Mouse (Mus musculus): ENCODE results near the gene Fdx1l.

Gene Fdx1l

DNA sequence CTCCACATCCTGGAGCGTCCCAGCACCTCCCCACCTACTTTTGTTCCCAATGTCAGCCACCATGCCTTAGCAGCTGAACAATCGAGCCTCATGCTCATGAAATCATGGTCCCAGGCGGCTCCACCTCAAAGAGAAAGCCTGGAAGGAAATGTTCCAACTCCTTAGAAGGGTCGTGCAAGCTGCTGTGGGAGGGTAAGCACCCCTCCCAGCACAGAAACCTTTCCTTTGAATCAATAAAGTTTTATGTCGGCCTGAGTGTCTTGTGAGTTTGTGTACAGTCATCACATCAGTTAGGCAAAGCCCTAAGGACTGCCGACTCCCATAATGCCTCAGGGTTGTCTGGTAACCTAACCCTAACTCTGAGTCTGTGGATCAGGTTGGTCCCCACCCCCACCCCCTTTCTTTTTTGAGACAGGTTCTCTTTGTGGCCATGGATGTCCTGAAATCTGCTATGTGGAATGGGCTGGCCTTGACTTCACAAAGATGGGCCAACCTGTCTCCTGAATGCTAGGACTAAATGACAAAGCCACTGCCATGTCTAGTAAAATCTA, 44.8 kb downstream of the Fdx1l start:
- DNase-seq (ENCODE audit: low spot score in 2 of 2) = no peak

DNA sequence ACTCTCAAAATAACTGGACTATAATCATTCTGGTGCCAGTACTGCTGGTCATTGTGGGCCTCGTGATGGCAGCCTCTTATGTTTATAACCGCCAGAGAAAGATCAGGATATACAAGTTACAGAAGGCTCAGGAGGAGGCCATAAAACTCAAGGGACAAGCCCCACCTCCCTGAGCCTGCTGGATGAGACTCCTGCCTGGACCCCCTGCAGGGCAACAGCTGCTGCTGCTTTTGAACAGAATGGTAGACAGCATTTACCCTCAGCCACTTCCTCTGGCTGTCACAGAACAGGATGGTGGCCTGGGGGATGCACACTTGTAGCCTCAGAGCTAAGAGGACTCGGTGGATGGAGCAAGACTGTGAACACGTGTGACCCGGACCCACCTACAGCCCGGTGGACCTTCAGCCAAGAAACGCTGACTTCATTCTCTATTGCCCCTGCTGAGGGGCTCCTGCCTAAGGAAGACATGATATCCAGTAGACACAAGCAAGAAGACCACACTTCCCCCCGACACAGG, 45.6 kb downstream of the Fdx1l start:
- no peak for DNase-seq (ENCODE audit: low spot score in 2 of 2)

GRCm38 (mm10) chr9:21026849-21027248, 46.6 kb downstream of the Fdx1l start:
- no peak for DNase-seq (ENCODE audit: low spot score in 2 of 2)

DNA sequence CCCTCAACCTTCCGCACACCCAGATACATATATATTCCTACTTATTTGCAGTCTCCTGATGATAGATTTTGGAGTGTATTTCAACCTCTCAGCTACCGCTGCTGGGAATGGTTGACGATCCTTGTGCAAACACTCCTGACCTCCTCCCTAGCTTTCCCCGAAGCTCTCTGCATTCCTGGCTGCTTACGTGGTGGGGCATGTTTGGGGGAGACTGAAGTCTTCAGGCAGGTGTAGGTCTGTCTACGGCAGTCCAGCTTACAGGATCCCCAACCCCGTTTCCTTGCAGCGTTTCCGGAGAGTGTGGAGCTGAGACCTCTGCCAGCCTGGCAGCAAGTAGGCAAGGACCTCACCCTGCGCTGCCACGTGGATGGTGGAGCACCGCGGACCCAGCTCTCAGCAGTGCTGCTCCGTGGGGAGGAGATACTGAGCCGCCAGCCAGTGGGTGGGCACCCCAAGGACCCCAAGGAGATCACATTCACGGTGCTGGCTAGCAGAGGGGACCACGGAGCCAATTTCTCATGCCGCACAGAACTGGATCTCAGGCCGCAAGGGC, 48.1 kb downstream of the Fdx1l start:
- no peak for DNase-seq (ENCODE audit: low spot score in 2 of 2)

DNA sequence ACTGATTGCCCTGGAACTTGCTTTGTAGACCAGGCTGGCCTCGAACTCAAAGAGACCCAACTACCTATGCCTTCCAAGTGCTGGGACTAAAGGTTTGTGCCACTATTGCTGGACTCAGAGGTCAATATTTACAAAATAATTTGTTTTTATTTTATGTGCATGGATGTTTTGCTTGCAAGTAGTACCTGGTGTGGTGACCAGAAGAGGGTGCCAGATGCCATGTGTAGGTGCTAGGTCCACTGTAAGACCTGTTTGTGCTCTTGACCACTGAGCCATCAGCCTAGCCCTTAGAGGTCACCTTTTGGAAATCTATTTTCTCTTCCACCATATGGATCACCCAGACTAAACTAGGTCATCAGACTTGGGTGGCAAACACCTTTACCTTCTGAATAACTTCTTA, 50.7 kb downstream of the Fdx1l start:
- no peak for DNase-seq (ENCODE audit: low spot score in 2 of 2)

DNA sequence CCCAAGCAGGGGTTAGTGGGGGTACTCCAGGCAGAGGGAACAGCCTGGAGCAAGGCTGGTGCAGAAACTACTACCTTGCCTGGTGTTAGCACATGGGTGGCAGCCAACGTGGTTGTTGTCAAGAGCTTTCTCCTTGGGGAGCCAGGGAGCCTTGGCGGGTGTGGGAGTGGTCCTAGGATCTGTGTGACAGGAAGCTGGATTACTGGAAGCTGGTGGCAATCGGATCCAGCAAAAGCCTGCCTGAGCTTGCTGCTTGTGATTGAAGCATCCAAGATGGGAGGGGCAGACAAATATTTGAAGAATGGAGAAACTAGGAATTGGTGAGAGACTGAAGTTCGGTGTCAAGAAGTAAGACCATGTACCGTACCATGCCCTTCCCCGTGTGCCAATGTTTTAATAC, 51.1 kb downstream of the Fdx1l start:
- no peak for DNase-seq (ENCODE audit: low spot score in 2 of 2)

GRCm38 (mm10) chr9:21021363-21021762, 52.1 kb downstream of the Fdx1l start:
- DNase-seq (ENCODE audit: low spot score in 2 of 2) = no peak

- DNase-seq (ENCODE audit: low spot score in 2 of 2) = no peak
Measured at GRCm38 (mm10) chr9:21018600-21018999, 54.8 kb downstream of the Fdx1l start.
